In the genomic region with DNA sequence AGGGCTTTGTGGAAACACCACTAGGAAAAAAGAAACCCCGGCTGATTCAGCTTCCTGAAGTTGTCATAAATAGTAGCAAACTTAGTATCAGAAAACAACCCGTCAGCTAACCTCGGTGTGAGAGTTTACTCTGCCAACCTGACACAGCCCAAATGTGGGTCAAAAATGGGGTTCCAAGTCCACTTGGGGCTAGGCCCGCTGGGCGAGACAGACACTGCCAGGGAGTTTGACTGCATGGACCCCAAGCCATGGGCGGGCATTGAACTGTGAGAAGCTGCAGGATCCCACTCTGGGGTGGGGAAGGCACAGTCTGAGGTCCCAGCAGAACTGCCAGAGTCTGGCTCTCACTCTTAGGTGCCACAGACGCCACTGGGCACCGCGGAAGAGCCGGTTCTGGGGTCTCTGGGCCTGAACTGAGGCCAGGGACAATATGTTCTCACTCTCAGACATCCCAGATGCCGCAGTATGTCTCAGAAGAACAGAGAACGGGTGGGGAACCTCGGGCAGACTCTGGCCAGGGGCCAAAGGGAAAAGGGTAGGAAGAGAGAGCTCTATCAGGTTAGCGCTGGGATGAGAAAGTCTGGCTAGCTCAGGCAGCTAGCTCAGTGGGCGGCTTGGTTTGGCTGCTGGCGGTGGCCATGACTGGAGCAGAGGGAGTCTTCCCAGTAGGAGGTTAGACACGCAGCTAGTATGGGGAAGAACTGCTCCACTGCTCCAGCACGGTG, we compare ENCODE assay signal across 21 mouse cellular contexts. TPM values are rescaled to one million over a fixed set of nuclear protein-coding genes. Genes with fewer than 3 reads are reported as not detected.
DNase-seq lines count a peak whose midpoint lies in the region; ATAC-seq and TF ChIP-seq lines count a peak whose summit lies in the region.
"Had no signal": no experiment of that assay in that cellular context is flagged by ENCODE, and none has a peak within 500 bp of the region (broad histone marks: within the 10 kb centered on the region; RNA-seq: fewer than 3 reads in every experiment).

No protein-coding gene starts in this region.

- 81% methylated on average over 18 of the region's 18 CpGs for WGBS in forebrain, embryonic 14.5 days

- no peak for ATAC-seq in forebrain, embryonic 14.5 days
- ATAC-seq: CD4-positive, CD25-positive, alpha-beta regulatory T cell, adult 4 months; forebrain, embryonic 16.5 days had no signal

- no peaks in the 10 kb centered on the region for H3K36me3 ChIP-seq in forebrain, embryonic 14.5 days (ENCODE audit: control insufficient read depth, insufficient read depth, low read length)
- H3K36me3 ChIP-seq: embryonic facial prominence, embryonic 13.5 days; heart, embryonic 13.5 days; hindbrain, embryonic 15.5 days had no signal

- H3K4me1 ChIP-seq in forebrain, embryonic 14.5 days (ENCODE audit: control insufficient read depth, insufficient read depth, low read length), result no peaks in the 10 kb centered on the region
- H3K4me1 ChIP-seq: heart, embryonic 13.5 days had no signal

- peak overlapping the region; percentile 31; the same call in 1 of the 2 replicates for H3K27ac ChIP-seq in gastrocnemius, adult 2 months
- no peak overlapping the region for H3K27ac ChIP-seq in forebrain, embryonic 14.5 days (ENCODE audit: low read depth, low read length)
- H3K27ac ChIP-seq: embryonic facial prominence, embryonic 13.5 days; heart, embryonic 13.5 days; hindbrain, embryonic 15.5 days had no signal

- intact Hi-C loops in gastrocnemius, adult 2 months (cut with DNase I), result no loop called here

- no peaks in the 10 kb centered on the region for H3K27me3 ChIP-seq in forebrain, embryonic 14.5 days (replicated peaks; ENCODE audit: control insufficient read depth, insufficient read depth, low read length)
- H3K27me3 ChIP-seq: embryonic facial prominence, embryonic 13.5 days; heart, embryonic 13.5 days; hindbrain, embryonic 15.5 days had no signal

- no peaks in the 10 kb centered on the region for H3K9me3 ChIP-seq in forebrain, embryonic 14.5 days (replicated peaks; ENCODE audit: control insufficient read depth, low read length)
- H3K9me3 ChIP-seq: embryonic facial prominence, embryonic 13.5 days; heart, embryonic 13.5 days; hindbrain, embryonic 15.5 days had no signal

- no peak for DNase-seq in gastrocnemius, adult 2 months
- no peak for DNase-seq in gastrocnemius, postnatal 25 days
- peak; percentile 66 to 79 for DNase-seq in kidney, adult 8-10 months
- DNase-seq in kidney, postnatal 4 days, result no peak
- peak; percentile 90 for DNase-seq in kidney, adult 9 months
- peak; percentile 78 to 83 for DNase-seq in kidney, postnatal 36 days
- no peak for DNase-seq in forebrain, embryonic 14.5 days (ENCODE audit: low spot score)
- DNase-seq: adrenal gland, adult 2 months; adrenal gland, postnatal 25 days; B cell, adult 2 months; cerebellum, adult 18-20 months; cerebellum, adult 9-11 months; cerebellum, postnatal 36 days; gastrocnemius, postnatal 36 days; heart, adult 11 months; heart, postnatal 36 days had no signal

- H3K4me3 ChIP-seq in gastrocnemius, adult 2 months, result no peak overlapping the region
- H3K4me3 ChIP-seq in forebrain, embryonic 14.5 days (ENCODE audit: low read depth, low read length), result no peak overlapping the region
- H3K4me3 ChIP-seq: embryonic facial prominence, embryonic 13.5 days; heart, embryonic 13.5 days; hindbrain, embryonic 15.5 days had no signal

- no peak overlapping the region for H3K4me2 ChIP-seq in forebrain, embryonic 14.5 days (ENCODE audit: low read length)
- H3K4me2 ChIP-seq: embryonic facial prominence, embryonic 13.5 days; heart, embryonic 13.5 days; hindbrain, embryonic 15.5 days had no signal

- TF ChIP-seq CTCF in gastrocnemius, adult 2 months (IDR thresholded peaks at IDR 0.05), result no peak

- H3K9ac ChIP-seq in forebrain, embryonic 14.5 days (ENCODE audit: low read length), result no peak overlapping the region
- H3K9ac ChIP-seq: embryonic facial prominence, embryonic 13.5 days; heart, embryonic 13.5 days; hindbrain, embryonic 15.5 days had no signal

RNA-seq across cellular contexts. Expression of gene Atp11a, which starts 40.8 kb away (rescaled TPM):
- 10 to 100 TPM; 27.1 to 30.9 TPM for total RNA-seq in gastrocnemius, adult 2 months (2021)
- 10 to 100 TPM; 23.7 to 27.0 TPM for total RNA-seq in gastrocnemius, postnatal 25 days (2021)
- polyA plus RNA-seq in forebrain, embryonic 14.5 days (2014; fragmentation: Nextera tagmentation; extraction: Ambion mirVana), result 9.1 and 10.8 TPM in 2 replicates

RNA-seq across cellular contexts. Expression of gene Tubgcp3, which starts 44.0 kb away (rescaled TPM):
- 1 to 10 TPM; 8.6 to 8.9 TPM for total RNA-seq in gastrocnemius, adult 2 months (2021)
- 1 to 10 TPM; 7.5 to 7.7 TPM for total RNA-seq in gastrocnemius, postnatal 25 days (2021)
- polyA plus RNA-seq in forebrain, embryonic 14.5 days (2014; fragmentation: Nextera tagmentation; extraction: Ambion mirVana), result 47.3 and 51.8 TPM in 2 replicates

Comparison
In these comparisons a context has a peak if more than half of its experiments do, and no peak if none do; other contexts are left out.
1. DNase-seq: peak in kidney, adult 8-10 months (2 of 2), kidney, adult 9 months (single experiment) and kidney, postnatal 36 days (2 of 2); none in gastrocnemius, adult 2 months (single experiment), gastrocnemius, postnatal 25 days (single experiment), kidney, postnatal 4 days (0 of 2) and forebrain, embryonic 14.5 days (single experiment).